Mouse (Mus musculus): Measurements from ENCODE around the gene Dynlt1f. TPM values are rescaled to one million over a fixed set of nuclear protein-coding genes. Genes with fewer than 3 reads are reported as not detected.
"Not testable (repeated sequence)": the region's sequence is repeated elsewhere in the genome, so short reads cannot be mapped to it uniquely, and the experiment has no call there.

Gene Dynlt1f
- polyA plus RNA-seq, 1 experiment from 2014 or later: 224 TPM

GRCm38 (mm10) chr17:6600216-6600911, 55.3 kb downstream of the Dynlt1f start:
- H3K4me2 ChIP-seq (ENCODE audit: low read length); H3K36me3 ChIP-seq (ENCODE audit: control insufficient read depth, insufficient read depth, low read length); H3K9me3 ChIP-seq (replicated peaks; ENCODE audit: control insufficient read depth, low read length, poor library complexity, severe bottlenecking); H3K27me3 ChIP-seq (ENCODE audit: control insufficient read depth, insufficient read depth, low read depth, low read length); ATAC-seq; H3K27ac ChIP-seq (ENCODE audit: low read length); H3K4me3 ChIP-seq (ENCODE audit: low read depth, low read length); H3K9ac ChIP-seq (ENCODE audit: low read depth, low read length); H3K4me1 ChIP-seq (ENCODE audit: control insufficient read depth, insufficient read depth, low read length): not testable (repeated sequence)
- 95% methylated on average over 5 of the region's 8 CpGs for WGBS

GRCm38 (mm10) chr17:6598356-6598755, 57.3 kb downstream of the Dynlt1f start:
- not testable (repeated sequence) for H3K4me2 ChIP-seq (ENCODE audit: low read length); ATAC-seq; H3K9me3 ChIP-seq (replicated peaks; ENCODE audit: control insufficient read depth, low read length, poor library complexity, severe bottlenecking); H3K9ac ChIP-seq (ENCODE audit: low read depth, low read length); H3K36me3 ChIP-seq (ENCODE audit: control insufficient read depth, insufficient read depth, low read length); H3K4me1 ChIP-seq (ENCODE audit: control insufficient read depth, insufficient read depth, low read length); H3K4me3 ChIP-seq (ENCODE audit: low read depth, low read length); H3K27me3 ChIP-seq (ENCODE audit: control insufficient read depth, insufficient read depth, low read depth, low read length); H3K27ac ChIP-seq (ENCODE audit: low read length)
- WGBS: 87% methylated on average over 6 of the region's 7 CpGs

Other genes with a start within 250 kb of the Dynlt1f start
- 1,051 and 1,054 TPM in 2 replicates for gene Dynlt1b, start 225.8 kb downstream of the Dynlt1f start, polyA plus RNA-seq (2015; fragmentation: Nextera tagmentation; extraction: Ambion mirVana)
- 61.5 and 73.2 TPM in 2 replicates for gene Dynlt1c, start 54.2 kb downstream of the Dynlt1f start, polyA plus RNA-seq (2015; fragmentation: Nextera tagmentation; extraction: Ambion mirVana)
- 0.57 and 0.82 TPM in 2 replicates for gene Sytl3, start 3.2 kb upstream of the Dynlt1f start, polyA plus RNA-seq (2015; fragmentation: Nextera tagmentation; extraction: Ambion mirVana)
- 31.9 and 36.8 TPM in 2 replicates for gene Ezr, start 126.9 kb upstream of the Dynlt1f start, polyA plus RNA-seq (2015; fragmentation: Nextera tagmentation; extraction: Ambion mirVana)

Data from midbrain, embryonic 16.5 days (tissue).